Mouse (Mus musculus) liver, embryonic 16.5 days (tissue): ENCODE results near the gene Retn. TPM values are rescaled to one million over a fixed set of nuclear protein-coding genes. Genes with fewer than 3 reads are reported as not detected.

Source experiments
- ATAC-seq: fragments of 200-750 bp; cut with Nextera tagmentation; 2 replicates; pipeline ENCODE4 v1.8.0; 2017; ENCODE audit warnings: low read depth, mild to moderate bottlenecking, moderate number of reproducible peaks, moderate library complexity
- H3K27ac ChIP-seq: fragments of 300-500 bp; sonication (generic); 2 replicates; pipeline ENCODE4 v1.5.1; 2014; ENCODE audit warnings: mild to moderate bottlenecking, low read length
- H3K27me3 ChIP-seq: fragments of 300-500 bp; sonication (generic); 2 replicates; pipeline ENCODE4 v1.6.1; 2014; ENCODE audit warnings: low read depth, low read length, mixed read lengths; ENCODE audit not compliant: control insufficient read depth, insufficient read depth
- H3K36me3 ChIP-seq: fragments of 300-500 bp; sonication (generic); 2 replicates; pipeline ENCODE4 v1.6.1; 2014; ENCODE audit warnings: mild to moderate bottlenecking; ENCODE audit not compliant: control insufficient read depth, insufficient read depth
- H3K4me1 ChIP-seq: fragments of 300-500 bp; sonication (generic); 2 replicates; pipeline ENCODE4 v1.6.1; 2014; ENCODE audit warnings: low read depth, low read length, mixed read lengths; ENCODE audit not compliant: control insufficient read depth
- H3K4me2 ChIP-seq: fragments of 300-500 bp; sonication (generic); 2 replicates; pipeline ENCODE4 v1.6.1; 2014; ENCODE audit warnings: low read depth, low read length, mixed read lengths
- H3K4me3 ChIP-seq: fragments of 300-500 bp; sonication (generic); 2 replicates; pipeline ENCODE4 v1.5.1; 2014; ENCODE audit warnings: low read depth, mild to moderate bottlenecking, low read length
- H3K9ac ChIP-seq: fragments of 300-500 bp; sonication (generic); 2 replicates; pipeline ENCODE4 v1.6.1; 2014; ENCODE audit warnings: low read depth, low read length
- H3K9me3 ChIP-seq: fragments of 300-500 bp; sonication (generic); replicated peaks from 2 replicates; pipeline ENCODE4 v1.6.1; 2016; ENCODE audit warnings: low read length; ENCODE audit not compliant: control insufficient read depth
- WGBS: fragments of 180-500 bp; shearing (Covaris S2); extraction: QIAGEN DNeasy Blood & Tissue Kit; methylation state at CpG from one replicate; pipeline ENCODE4 v1.1.7; 2014; ENCODE audit not compliant: insufficient replicate concordance; 5-methylcytosine and 5-hydroxymethylcytosine counted together
- polyA plus RNA-seq: library from polyadenylated mRNA; unstranded; fragments of >200 nt; fragmentation: Nextera tagmentation; extraction: Ambion mirVana; gene quantifications from 2 replicates; pipeline ENCODE4 v1.2.1, GENCODE M21; 2015

The Retn gene
- polyA plus RNA-seq, 1 experiment from 2014 or later, result not detected

DNA sequence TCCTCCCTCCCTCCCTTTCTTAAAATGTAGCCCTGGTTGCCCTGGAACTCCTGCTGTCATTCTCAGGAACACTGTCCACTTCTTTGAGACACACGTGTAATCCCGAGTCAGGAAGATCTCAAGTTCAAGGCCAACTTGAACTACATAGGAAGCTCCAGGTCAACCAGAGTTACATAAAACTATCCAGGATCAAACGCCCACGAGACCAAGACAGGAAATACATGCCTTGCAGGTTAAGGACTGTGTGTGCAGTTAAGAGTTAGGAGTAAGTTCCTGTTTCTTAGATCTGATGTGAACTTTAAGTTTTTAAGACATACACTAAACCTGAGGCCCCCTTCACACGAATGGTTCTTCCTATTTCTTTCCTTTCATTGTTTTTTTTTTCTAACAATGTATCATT, 28.6 kb upstream of the Retn start:
- H3K4me2 ChIP-seq, result no peak overlapping the region
- no peaks in the 10 kb centered on the region for H3K9me3 ChIP-seq
- ATAC-seq, result no peak
- no peak overlapping the region for H3K9ac ChIP-seq
- no peaks in the 10 kb centered on the region; the same call in none of the 2 replicates for H3K27me3 ChIP-seq
- whole genome bisulfite sequencing, result 18% methylated on average over 5 of the region's 5 CpGs
- no peak overlapping the region for H3K4me3 ChIP-seq
- no peaks in the 10 kb centered on the region for H3K36me3 ChIP-seq
- H3K4me1 ChIP-seq, result peaks cover 16% of the 10 kb centered on the region
- no peak overlapping the region for H3K27ac ChIP-seq

DNA sequence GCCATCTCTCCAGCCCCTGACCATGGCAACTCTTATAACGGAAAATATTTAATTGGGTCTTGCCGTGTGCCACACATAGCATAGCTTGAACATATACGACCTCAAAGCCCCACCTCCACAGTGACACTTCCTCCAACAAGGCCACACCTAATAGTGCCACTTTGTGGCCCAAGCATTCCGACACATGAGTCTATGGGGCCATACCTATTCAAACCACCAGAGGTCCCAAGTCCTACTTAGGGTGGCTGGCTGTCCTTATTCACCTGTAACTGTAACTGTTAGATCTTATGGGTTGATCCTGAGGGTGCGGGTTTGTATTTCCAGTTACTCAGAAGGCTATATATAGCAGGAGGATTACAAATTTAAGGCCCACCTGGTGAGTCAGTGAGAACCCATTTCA, 27.6 kb upstream of the Retn start:
- Histone ChIP-seq H3K36me3 (no peaks in the 10 kb centered on the region), H3K4me3 (no peak overlapping the region), H3K4me2 (no peak overlapping the region), H3K27ac (no peak overlapping the region), H3K4me1 (peaks cover 13% of the 10 kb centered on the region), H3K9ac (no peak overlapping the region), H3K9me3 (no peaks in the 10 kb centered on the region), H3K27me3 (no peaks in the 10 kb centered on the region; the same call in none of the 2 replicates)
- ATAC-seq, result no peak
- 39% methylated on average over 5 of the region's 5 CpGs for WGBS

DNA sequence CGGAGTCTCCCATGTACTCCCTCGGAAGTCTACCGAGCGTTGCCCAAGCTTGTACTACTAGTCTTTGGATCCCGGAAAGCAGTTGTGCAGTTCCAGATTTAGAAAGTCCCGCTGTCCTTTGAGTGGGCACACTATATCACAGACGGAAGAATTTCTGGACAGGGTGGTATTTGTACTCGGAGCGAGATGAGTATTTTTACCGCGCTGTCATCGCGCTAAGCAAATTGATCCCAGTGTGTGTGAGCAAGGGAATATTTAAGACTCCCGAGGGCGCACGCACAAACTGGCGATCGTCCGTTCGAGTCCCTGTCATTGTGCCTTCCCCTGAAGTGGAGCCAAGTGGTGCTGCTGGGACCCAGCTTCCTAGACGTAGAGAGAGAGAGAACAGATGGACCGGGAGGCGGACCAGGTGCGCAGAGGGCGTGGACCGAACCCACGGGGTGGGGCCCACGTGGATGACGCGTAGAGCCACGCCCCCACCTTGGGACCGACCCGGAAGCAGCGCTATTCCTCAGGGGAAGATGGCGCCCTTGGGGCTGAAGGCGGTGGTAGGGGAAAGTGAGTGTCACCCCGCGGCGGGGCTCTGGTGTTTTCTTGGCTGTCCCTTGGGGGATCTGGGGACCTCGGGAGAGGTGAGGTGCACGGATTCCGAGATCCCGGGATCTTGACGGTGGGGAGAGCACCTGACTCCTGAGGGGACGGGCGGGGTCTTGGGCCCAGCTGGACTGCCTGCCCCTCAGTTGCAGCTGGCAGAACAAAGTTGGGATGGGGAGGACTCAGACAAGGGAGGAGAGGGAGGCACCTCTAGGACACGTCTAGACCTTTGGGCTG, 24.7 kb upstream of the Retn start, which contains the start of gene Stxbp2:
TSS of gene Stxbp2 (plus strand) at position 309 of the 831 bp plus-strand sequence.
- 4% methylated on average over 47 of the region's 47 CpGs for WGBS
- Histone ChIP-seq H3K27ac (peak within 1 kb of the TSS; percentile 16; the same call in 1 of the 2 replicates), H3K4me3 (peak within 1 kb of the TSS; percentile 84), H3K36me3 (peaks cover 11% of the 10 kb centered on the region), H3K27me3 (no peaks in the 10 kb centered on the region; the same call in none of the 2 replicates), H3K4me1 (peaks cover 13% of the 10 kb centered on the region), H3K9me3 (no peaks in the 10 kb centered on the region), H3K4me2 (peak within 1 kb of the TSS; percentile 82), H3K9ac (peak within 1 kb of the TSS; percentile 85)
- ATAC-seq, result peak; percentile 93

DNA sequence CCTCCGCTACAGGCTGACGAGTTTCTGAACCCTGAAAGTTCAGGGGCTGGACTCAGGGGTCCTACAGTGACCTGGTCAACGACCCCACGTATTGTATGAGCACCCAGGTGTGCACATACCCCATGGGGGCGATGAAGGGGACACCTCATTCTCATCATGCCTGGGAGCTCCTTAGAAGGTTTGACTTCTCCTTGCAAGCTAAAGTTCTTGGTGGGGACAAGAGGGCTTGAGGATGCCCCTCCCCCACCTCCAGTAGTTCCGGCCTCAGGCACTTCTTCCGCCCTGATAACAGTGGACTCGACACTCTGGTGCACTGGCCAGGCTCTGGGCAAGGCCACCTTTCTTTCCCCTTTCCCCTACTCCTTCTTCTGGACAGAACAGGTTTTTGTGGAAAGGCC, 24.1 kb upstream of the Retn start:
- H3K27me3 ChIP-seq, result no peaks in the 10 kb centered on the region; the same call in none of the 2 replicates
- H3K4me3 ChIP-seq, result peak overlapping the region; percentile 84
- H3K36me3 ChIP-seq, result peaks cover 15% of the 10 kb centered on the region
- ATAC-seq, result peak; percentile 58
- WGBS, result 5% methylated on average over 8 of the region's 8 CpGs
- peak overlapping the region; percentile 85 for H3K9ac ChIP-seq
- H3K4me1 ChIP-seq, result peaks cover 13% of the 10 kb centered on the region
- H3K9me3 ChIP-seq, result no peaks in the 10 kb centered on the region
- H3K27ac ChIP-seq, result peak overlapping the region; percentile 16; the same call in 1 of the 2 replicates
- peak overlapping the region; percentile 82 for H3K4me2 ChIP-seq

DNA sequence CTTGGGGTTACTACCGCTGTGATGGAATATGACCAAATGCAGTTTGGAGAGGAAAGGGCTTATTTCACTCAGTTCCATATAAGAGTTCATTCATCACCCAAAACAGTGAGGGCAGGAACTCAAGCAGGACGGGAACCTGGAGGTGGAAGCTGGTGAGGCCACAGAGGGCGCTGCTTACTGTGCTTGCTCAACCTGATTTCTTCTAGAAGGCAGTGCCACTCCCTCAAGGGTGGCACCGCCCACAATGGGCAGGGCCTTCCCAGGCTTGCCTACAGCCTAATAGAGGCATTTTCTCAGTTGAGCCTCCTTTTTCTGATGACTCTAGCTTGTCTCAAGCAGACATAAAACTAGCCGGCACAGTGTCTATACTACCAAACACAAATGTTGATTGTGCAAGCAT, 9.8 kb upstream of the Retn start:
- Histone ChIP-seq H3K27ac (no peak overlapping the region), H3K27me3 (no peaks in the 10 kb centered on the region), H3K9me3 (no peaks in the 10 kb centered on the region), H3K36me3 (0 out of 2 replicates have a peak, but pooled peaks cover 6% of the 10 kb centered on the region), H3K4me1 (no peaks in the 10 kb centered on the region; the same call in 1 of the 2 replicates), H3K9ac (no peak overlapping the region), H3K4me2 (no peak overlapping the region), H3K4me3 (no peak overlapping the region)
- WGBS, result 14% methylated on average over 5 of the region's 5 CpGs
- peak; percentile 83 for ATAC-seq

DNA sequence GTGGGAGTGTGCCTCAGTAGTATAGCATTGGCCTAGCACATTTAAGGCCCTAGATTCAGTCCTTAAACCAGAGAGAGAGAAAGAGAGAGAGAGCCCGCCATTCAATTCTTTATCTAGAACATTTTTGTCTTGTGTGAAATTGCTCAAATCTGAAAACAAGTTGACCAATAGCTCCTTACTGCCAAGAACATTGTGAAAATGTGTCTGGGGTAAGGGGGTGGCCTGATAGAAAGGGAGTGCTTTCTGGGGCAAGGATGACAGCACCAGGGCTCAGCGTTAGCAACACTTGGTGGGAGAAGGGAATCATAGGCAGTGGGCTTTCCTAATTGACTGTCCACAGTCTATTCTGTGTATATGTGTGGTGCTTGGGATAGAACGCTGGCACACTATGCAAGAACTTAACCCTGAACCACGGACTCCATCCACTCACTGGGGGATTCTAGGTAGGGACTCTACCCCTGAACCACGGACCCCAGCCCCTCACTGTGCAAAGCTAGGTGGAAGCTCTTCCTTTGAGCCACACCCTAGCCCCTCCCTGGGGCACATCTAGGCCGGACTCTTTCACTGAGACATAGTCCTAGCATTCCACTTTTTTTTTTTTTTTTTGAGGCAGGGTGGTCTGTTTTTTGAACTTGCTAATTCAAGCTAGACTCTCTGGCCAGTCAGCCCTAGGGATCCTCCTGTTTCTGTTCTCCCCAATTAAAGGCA, 8.6 kb upstream of the Retn start:
- H3K9me3 ChIP-seq, result no peaks in the 10 kb centered on the region
- 61% methylated on average over 6 of the region's 6 CpGs for WGBS
- H3K36me3 ChIP-seq, result no peaks in the 10 kb centered on the region
- no peak overlapping the region for H3K4me2 ChIP-seq
- H3K27ac ChIP-seq, result no peak overlapping the region
- no peaks in the 10 kb centered on the region; the same call in 1 of the 2 replicates for H3K4me1 ChIP-seq
- ATAC-seq, result no peak
- no peak overlapping the region for H3K9ac ChIP-seq
- no peak overlapping the region for H3K4me3 ChIP-seq
- no peaks in the 10 kb centered on the region for H3K27me3 ChIP-seq

DNA sequence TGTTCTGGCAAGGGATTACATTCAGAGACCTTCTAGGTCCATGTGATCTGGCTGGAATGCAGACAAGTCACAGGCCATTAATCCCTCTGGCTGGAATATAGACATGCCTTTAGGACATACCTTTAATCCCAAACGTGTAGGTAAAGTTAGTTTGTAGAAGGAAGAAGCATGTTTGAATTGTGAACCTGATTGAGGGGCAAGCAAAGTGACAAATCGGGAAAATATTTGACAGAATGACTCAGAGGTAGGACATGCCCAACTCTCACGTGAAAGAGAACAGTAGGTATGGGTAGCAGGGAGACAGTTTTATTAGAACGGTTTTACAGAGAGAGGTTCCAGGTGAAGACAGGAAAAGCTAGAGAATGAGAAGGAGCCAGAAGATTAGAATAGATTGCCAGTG, 8.0 kb upstream of the Retn start:
- H3K9me3 ChIP-seq, result no peaks in the 10 kb centered on the region
- no peak overlapping the region for H3K4me2 ChIP-seq
- H3K27me3 ChIP-seq, result no peaks in the 10 kb centered on the region
- no peak overlapping the region for H3K4me3 ChIP-seq
- no peaks in the 10 kb centered on the region for H3K36me3 ChIP-seq
- WGBS, result 51% methylated on average over 4 of the region's 4 CpGs
- H3K4me1 ChIP-seq, result no peaks in the 10 kb centered on the region; the same call in 1 of the 2 replicates
- peak overlapping the region; percentile 37; the same call in 1 of the 2 replicates for H3K27ac ChIP-seq
- ATAC-seq, result no peak
- no peak overlapping the region for H3K9ac ChIP-seq

DNA sequence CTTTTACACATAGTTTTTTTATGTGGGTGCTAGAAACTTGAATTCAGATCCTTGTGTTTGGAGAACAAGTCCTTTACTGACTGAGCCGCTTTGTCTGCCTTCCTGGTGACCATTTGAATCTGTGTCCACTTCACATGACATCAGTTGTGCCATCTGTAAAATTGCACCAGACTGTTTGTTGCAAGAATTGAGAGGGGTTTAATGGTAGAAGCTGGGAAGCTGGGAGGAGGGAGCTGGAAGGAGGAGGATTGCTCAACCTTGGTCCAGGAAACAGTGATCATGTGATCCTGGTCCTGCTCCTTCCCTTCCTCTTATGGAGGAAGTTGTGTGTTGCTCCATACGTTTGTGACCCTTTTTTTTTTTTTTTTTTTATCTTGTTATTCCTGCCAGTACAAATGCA, 7.3 kb upstream of the Retn start:
- no peak for ATAC-seq
- H3K27ac ChIP-seq, result peak overlapping the region; percentile 37; the same call in 1 of the 2 replicates
- no peak overlapping the region for H3K4me2 ChIP-seq
- H3K36me3 ChIP-seq, result no peaks in the 10 kb centered on the region
- H3K4me3 ChIP-seq, result no peak overlapping the region
- no peaks in the 10 kb centered on the region for H3K27me3 ChIP-seq
- no peaks in the 10 kb centered on the region; the same call in 1 of the 2 replicates for H3K4me1 ChIP-seq
- WGBS, result 26% methylated on average over 2 of the region's 2 CpGs
- H3K9ac ChIP-seq, result no peak overlapping the region
- no peaks in the 10 kb centered on the region for H3K9me3 ChIP-seq
